Mouse (Mus musculus) stomach, embryonic 16.5 days (tissue): ENCODE data around the gene Lpar3. TPM values are rescaled to one million over a fixed set of nuclear protein-coding genes. Genes with fewer than 3 reads are reported as not detected.
A peak's percentile ranks its signal among the peaks of the same experiment; 100 is the strongest.
"Not testable (repeated sequence)": the region's sequence is repeated elsewhere in the genome, so short reads cannot be mapped to it uniquely, and the experiment has no call there.

Experiments
- ATAC-seq: fragments of 200-750 bp; cut with Nextera tagmentation; 2 replicates; pipeline ENCODE4 v1.8.0; 2017; ENCODE audit warnings: moderate number of reproducible peaks, moderate TSS enrichment; ENCODE audit not compliant: insufficient read depth, low FRiP score
- H3K27ac ChIP-seq: fragments of 300-500 bp; sonication (generic); 2 replicates; pipeline ENCODE4 v1.5.1; 2014; ENCODE audit warnings: low read length
- H3K27me3 ChIP-seq: fragments of 300-500 bp; sonication (generic); 2 replicates; pipeline ENCODE4 v1.6.1; 2014; ENCODE audit warnings: low read length, control low read depth, mixed read lengths; ENCODE audit not compliant: control insufficient read depth, insufficient read depth
- H3K36me3 ChIP-seq: fragments of 300-500 bp; sonication (generic); 2 replicates; pipeline ENCODE4 v1.6.1; 2014; ENCODE audit warnings: low read length; ENCODE audit not compliant: control insufficient read depth, insufficient read depth
- H3K4me1 ChIP-seq: fragments of 300-500 bp; sonication (generic); 2 replicates; pipeline ENCODE4 v1.6.1; 2014; ENCODE audit warnings: low read length, control low read depth, mixed read lengths; ENCODE audit not compliant: control insufficient read depth, insufficient read depth
- H3K4me2 ChIP-seq: fragments of 300-500 bp; sonication (generic); 2 replicates; pipeline ENCODE4 v1.6.1; 2014; ENCODE audit warnings: low read depth, low read length, mixed read lengths
- H3K4me3 ChIP-seq: fragments of 300-500 bp; sonication (generic); replicated peaks from 2 replicates; pipeline ENCODE4 v1.5.1; 2014; ENCODE audit warnings: mild to moderate bottlenecking, low read length
- H3K9ac ChIP-seq: fragments of 300-500 bp; sonication (generic); 2 replicates; pipeline ENCODE4 v1.6.1; 2014; ENCODE audit warnings: low read length
- H3K9me3 ChIP-seq: fragments of 300-500 bp; sonication (generic); replicated peaks from 2 replicates; pipeline ENCODE4 v1.6.1; 2016; ENCODE audit warnings: low read length, control low read depth; ENCODE audit not compliant: control insufficient read depth
- WGBS: fragments of 180-500 bp; shearing (Covaris S2); extraction: QIAGEN DNeasy Blood & Tissue Kit; methylation state at CpG from one replicate; pipeline ENCODE4 v1.1.7; 2014; 5-methylcytosine and 5-hydroxymethylcytosine counted together
- polyA plus RNA-seq: library from polyadenylated mRNA; unstranded; fragments of >200 nt; fragmentation: Nextera tagmentation; extraction: Ambion mirVana; gene quantifications from 2 replicates; pipeline ENCODE4 v1.2.1, GENCODE M21; 2015

Lpar3 gene
- polyA plus RNA-seq, 1 experiment from 2014 or later, result 1.3 TPM

DNA sequence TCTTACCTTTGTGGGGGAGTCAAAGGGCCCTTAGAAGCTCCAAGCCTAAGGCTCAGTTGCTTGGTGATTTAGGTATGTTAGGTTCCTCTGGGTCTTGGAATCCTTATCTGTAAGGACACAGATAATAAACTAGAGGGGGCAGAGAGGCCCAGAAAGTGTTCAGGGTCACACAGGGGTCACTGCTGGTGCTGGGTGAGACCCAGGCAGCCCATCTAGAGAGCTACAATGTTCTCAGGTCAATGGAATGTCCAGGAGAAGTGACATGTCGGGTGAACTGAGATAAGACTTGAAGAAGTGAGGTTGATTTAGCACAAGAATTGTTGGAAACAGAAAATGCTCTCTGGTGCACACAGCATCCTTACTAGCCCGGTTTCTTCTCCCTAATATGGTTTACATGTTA, 16.4 kb upstream of the Lpar3 start:
- Histone ChIP-seq H3K36me3 (no peaks in the 10 kb centered on the region), H3K9ac (no peak overlapping the region), H3K27ac (no peak overlapping the region), H3K4me1 (no peaks in the 10 kb centered on the region), H3K9me3 (no peaks in the 10 kb centered on the region), H3K4me3 (no peak overlapping the region), H3K27me3 (no peaks in the 10 kb centered on the region), H3K4me2 (no peak overlapping the region)
- 26% methylated on average over 2 of the region's 2 CpGs for WGBS
- ATAC-seq, result no peak

DNA sequence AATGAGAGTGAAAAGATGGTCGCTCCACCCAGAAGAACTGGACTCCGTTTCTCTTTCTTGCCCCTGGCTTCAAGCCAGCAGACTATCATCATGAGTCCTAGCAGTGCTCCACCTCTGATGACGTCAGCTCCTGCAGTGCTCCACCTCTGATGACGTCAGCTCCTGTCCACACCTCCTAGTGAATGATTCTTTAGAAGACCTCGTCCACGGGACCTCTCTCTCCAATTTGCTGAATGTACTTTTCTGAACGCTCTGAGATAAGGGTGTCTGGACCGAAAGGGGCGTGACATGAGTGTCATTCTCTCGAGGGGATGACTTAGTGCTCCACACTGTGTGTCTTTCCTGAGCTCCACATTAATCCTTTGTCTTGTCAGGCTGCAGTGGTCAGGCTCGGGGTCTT, 15.5 kb upstream of the Lpar3 start:
- no peak overlapping the region for H3K27ac ChIP-seq
- ATAC-seq, result no peak
- 35% methylated on average over 11 of the region's 11 CpGs for WGBS

DNA sequence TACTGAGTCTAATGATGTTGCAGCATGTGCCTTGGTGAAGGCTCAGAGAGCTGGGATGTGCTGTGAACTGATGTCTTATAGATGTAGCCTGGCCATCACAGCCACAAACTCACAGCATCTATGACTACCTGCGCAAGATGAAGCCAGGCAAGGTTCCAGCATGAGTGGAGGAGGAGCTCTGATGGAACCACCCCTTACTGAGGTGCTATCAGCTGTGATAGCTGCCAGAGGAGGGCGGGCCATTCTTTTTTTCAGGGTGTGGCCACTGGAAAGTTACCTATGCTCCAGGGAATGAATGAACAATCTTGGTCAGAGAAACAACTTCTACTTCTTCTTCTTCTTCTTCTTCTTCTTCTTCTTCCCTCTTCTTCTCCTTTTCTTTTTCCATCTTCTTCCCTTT, 14.1 kb upstream of the Lpar3 start:
- H3K4me3 ChIP-seq, result no peak overlapping the region
- WGBS, result 79% methylated on average over 2 of the region's 2 CpGs
- H3K27me3 ChIP-seq, result no peaks in the 10 kb centered on the region
- no peak for ATAC-seq
- no peaks in the 10 kb centered on the region for H3K4me1 ChIP-seq
- no peaks in the 10 kb centered on the region for H3K9me3 ChIP-seq
- H3K36me3 ChIP-seq, result no peaks in the 10 kb centered on the region
- H3K27ac ChIP-seq, result no peak overlapping the region
- no peak overlapping the region for H3K4me2 ChIP-seq
- no peak overlapping the region for H3K9ac ChIP-seq

More for the DNA sequence above, 15.5 kb upstream of the Lpar3 start:
- Histone ChIP-seq H3K4me3 (no peak overlapping the region), H3K9me3 (no peaks in the 10 kb centered on the region), H3K4me1 (no peaks in the 10 kb centered on the region), H3K36me3 (no peaks in the 10 kb centered on the region), H3K4me2 (no peak overlapping the region), H3K27me3 (no peaks in the 10 kb centered on the region), H3K9ac (no peak overlapping the region)

DNA sequence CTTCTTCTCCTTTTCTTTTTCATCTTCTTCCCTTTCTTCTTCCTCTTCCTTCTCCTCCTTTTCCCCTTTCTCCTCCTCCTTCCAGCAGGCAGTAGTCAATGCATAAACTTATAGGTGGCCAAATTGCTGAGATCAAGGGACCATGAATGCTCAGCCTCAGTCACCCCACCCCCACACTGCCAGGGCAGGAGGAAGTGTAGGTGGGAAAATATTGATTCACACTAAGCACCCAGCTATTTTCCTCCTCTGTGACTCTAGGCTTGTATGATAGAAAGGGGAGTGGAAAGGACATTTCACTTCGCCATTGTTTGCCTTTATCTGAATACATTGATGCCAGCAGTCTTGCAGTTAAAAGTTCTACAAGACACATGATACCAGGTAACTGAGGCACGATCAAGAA, 13.3 kb upstream of the Lpar3 start:
- no peak overlapping the region for H3K4me3 ChIP-seq
- H3K27me3 ChIP-seq, result no peaks in the 10 kb centered on the region
- H3K4me1 ChIP-seq, result no peaks in the 10 kb centered on the region
- WGBS, result 34% methylated on average over 2 of the region's 2 CpGs
- H3K36me3 ChIP-seq, result no peaks in the 10 kb centered on the region
- ATAC-seq, result no peak
- H3K27ac ChIP-seq, result no peak overlapping the region
- no peaks in the 10 kb centered on the region for H3K9me3 ChIP-seq
- H3K9ac ChIP-seq, result no peak overlapping the region
- H3K4me2 ChIP-seq, result no peak overlapping the region

DNA sequence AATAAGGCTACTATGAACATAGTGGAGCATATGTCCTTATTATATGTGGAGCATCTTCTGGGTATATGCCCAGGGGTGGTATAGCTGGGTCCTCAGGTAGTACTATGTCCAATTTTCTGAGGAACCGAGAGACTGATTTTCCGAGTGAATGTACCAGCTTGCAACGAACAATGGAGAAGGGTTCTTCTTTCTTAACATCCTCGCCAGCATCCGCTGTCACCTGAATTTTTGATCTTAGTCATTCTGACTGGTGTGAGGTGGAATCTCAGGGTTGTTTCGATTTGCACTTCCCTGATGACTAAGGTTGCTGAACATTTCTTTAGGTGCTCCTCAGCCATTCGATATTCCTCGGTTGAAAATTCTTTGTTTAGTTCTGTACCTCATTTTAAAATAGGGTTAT, 11.0 kb upstream of the Lpar3 start:
- H3K9me3 ChIP-seq, H3K4me3 ChIP-seq, H3K27ac ChIP-seq, ATAC-seq, H3K9ac ChIP-seq, H3K4me1 ChIP-seq, H3K27me3 ChIP-seq, H3K36me3 ChIP-seq, H3K4me2 ChIP-seq: not testable (repeated sequence)
- WGBS, result 90% methylated on average over 8 of the region's 8 CpGs

DNA sequence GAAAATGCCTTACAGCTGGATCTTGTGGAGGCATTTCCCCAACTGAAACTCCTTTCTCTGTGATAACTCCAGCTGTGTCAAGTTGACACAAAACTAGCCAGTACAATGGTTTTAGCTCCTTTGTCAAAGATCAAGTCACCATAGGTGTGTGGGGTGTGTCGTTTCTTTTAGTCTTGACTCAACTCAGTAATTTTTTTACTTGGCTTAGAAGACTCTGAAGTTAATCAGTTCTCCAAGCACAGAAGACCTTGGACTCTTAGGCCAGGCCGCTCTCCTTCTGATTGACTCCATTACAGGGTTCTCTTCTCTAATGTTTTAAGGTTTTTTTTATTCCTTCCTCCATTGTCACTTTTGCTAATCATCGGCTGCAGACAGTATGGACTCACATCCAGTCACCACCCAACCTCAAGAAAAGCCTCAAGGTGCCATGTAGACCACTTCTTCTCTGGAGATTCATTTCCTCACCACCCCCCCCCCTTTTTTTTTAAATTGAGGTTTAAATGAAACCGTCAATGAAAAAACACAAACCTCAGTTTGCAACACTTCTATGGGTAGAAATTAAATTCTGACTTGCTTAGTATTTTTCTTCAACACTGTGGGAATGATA, 9.5 kb upstream of the Lpar3 start:
- WGBS, result 85% methylated on average over 4 of the region's 4 CpGs
- Histone ChIP-seq H3K36me3 (no peaks in the 10 kb centered on the region), H3K27me3 (no peaks in the 10 kb centered on the region), H3K9me3 (no peaks in the 10 kb centered on the region), H3K9ac (no peak overlapping the region), H3K4me3 (no peak overlapping the region), H3K4me2 (no peak overlapping the region), H3K4me1 (no peaks in the 10 kb centered on the region), H3K27ac (no peak overlapping the region)
- no peak for ATAC-seq

DNA sequence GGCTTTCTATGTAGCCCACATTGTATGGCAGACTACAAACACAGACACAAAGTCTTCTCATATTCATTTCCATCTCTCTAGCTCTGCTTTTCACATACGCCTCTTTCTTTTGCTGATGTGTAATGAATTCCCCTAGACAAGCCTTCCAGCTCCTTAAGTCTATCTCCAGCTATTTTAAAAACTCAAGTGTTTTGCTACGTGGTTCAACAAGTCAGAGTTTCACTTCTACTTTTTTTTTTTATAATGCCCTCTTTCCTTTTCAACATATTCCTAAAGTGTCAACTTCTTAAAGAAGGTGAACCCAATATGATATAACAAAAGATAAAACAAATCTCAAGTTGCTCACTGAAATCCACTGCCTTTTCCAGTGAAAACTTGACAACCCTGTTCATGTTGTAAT, 8.8 kb upstream of the Lpar3 start:
- no peak overlapping the region for H3K4me3 ChIP-seq
- no peaks in the 10 kb centered on the region for H3K4me1 ChIP-seq
- no peak overlapping the region for H3K27ac ChIP-seq
- H3K36me3 ChIP-seq, result no peaks in the 10 kb centered on the region
- ATAC-seq, result no peak
- WGBS, result 78% methylated on average over 2 of the region's 2 CpGs
- H3K4me2 ChIP-seq, result no peak overlapping the region
- H3K9me3 ChIP-seq, result no peaks in the 10 kb centered on the region
- H3K9ac ChIP-seq, result no peak overlapping the region
- H3K27me3 ChIP-seq, result no peaks in the 10 kb centered on the region

DNA sequence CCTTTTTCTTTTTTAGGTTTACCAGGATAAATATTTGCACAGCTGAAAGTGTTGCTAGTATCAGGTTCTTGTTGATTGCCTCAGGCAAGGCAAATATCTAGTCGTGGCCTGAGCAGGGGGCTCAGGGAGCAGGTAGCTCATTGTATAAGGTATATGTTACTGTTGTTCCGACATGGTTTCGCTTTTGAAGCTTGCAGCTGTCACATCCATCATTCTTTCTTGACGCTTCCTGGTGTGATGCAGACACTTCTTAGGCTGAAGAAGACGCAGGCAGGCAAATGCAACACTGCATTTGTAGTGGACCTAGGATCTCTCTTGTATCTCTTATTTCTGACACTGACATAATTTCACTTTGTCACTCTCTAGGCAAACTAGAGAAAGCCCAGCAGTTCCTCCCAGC, 7.4 kb upstream of the Lpar3 start:
- H3K9me3 ChIP-seq, result no peaks in the 10 kb centered on the region
- no peak overlapping the region for H3K27ac ChIP-seq
- 22% methylated on average over 5 of the region's 5 CpGs for WGBS
- ATAC-seq, result no peak
- H3K4me3 ChIP-seq, result no peak overlapping the region
- no peaks in the 10 kb centered on the region for H3K36me3 ChIP-seq
- no peak overlapping the region for H3K9ac ChIP-seq
- H3K4me1 ChIP-seq, result no peaks in the 10 kb centered on the region
- H3K27me3 ChIP-seq, result no peaks in the 10 kb centered on the region
- H3K4me2 ChIP-seq, result peak overlapping the region; percentile 11; the same call in 1 of the 2 replicates

DNA sequence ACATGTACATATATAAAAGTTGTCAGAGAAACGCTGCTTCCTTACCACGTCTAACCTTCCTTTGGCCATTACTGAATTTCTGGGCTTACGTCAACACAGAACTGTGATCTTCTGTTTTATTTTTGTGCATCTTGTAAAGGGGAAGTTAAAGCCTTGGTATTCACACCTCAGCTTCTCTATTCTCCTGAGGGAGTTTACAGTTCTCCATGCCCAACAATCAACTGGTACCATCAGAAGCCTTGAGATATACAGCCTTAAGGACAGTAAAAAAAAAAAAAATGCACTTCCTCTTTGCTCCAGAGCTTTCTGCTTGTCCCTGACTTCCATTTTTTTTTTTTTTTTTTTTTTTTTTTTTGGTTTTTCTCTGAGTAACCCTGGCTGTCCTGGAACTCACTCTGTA, 4.2 kb upstream of the Lpar3 start:
- WGBS, result 86% methylated on average over 3 of the region's 3 CpGs
- peaks cover 9% of the 10 kb centered on the region; the same call in 1 of the 2 replicates for H3K27me3 ChIP-seq
- H3K4me1 ChIP-seq, result no peaks in the 10 kb centered on the region
- H3K4me2 ChIP-seq, result no peak overlapping the region
- H3K9ac ChIP-seq, result no peak overlapping the region
- no peak overlapping the region for H3K4me3 ChIP-seq
- no peaks in the 10 kb centered on the region for H3K36me3 ChIP-seq
- H3K27ac ChIP-seq, result no peak overlapping the region
- H3K9me3 ChIP-seq, result no peaks in the 10 kb centered on the region
- ATAC-seq, result no peak

DNA sequence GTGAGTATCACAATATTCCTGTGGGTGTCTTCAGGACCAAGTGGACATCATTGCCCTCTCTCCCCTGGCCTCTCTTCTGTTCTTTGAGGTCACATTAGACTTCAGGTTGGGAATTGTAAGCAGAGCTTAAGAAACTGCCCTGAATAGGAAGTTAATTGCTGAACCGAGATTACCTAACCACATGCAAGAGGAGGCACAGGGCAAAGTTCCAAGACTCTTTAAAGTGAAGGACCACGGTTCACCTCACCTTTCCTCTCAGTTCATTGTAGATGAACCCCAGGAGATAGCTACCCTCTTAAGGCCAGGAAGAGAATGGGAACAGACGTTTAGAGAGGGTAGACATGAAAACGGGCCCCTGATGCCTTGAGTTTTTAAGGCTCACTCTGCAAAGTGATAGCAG, 3.5 kb downstream of the Lpar3 start:
- WGBS, result 56% methylated on average over 4 of the region's 4 CpGs
- peaks cover 20% of the 10 kb centered on the region for H3K27me3 ChIP-seq
- no peaks in the 10 kb centered on the region for H3K36me3 ChIP-seq
- no peak overlapping the region for H3K27ac ChIP-seq
- no peaks in the 10 kb centered on the region for H3K4me1 ChIP-seq
- H3K9me3 ChIP-seq, result no peaks in the 10 kb centered on the region
- no peak overlapping the region for H3K4me2 ChIP-seq
- no peak overlapping the region for H3K9ac ChIP-seq
- 0 out of 2 replicates have a peak, but pooled peaks have one; percentile 9 for ATAC-seq
- H3K4me3 ChIP-seq, result no peak overlapping the region
